Mouse (Mus musculus) forebrain, embryonic 10.5 days (tissue): ENCODE results near the gene Kirrel3. TPM values are rescaled to one million over a fixed set of nuclear protein-coding genes. Genes with fewer than 3 reads are reported as not detected.
A peak's percentile ranks its signal among the peaks of the same experiment; 100 is the strongest.

ENCODE experiments used
- DNase-seq: peaks from one replicate; pipeline ENCODE4 v3.0.0-alpha.2; 2017; ENCODE audit warnings: low spot score; ENCODE audit errors: extremely low spot score
- H3K27ac ChIP-seq: fragments of 300-500 bp; sonication (generic); 2 replicates; pipeline ENCODE4 v1.5.1; 2016; ENCODE audit warnings: mild to moderate bottlenecking
- H3K27me3 ChIP-seq: fragments of 300-500 bp; sonication (generic); 2 replicates; pipeline ENCODE4 v1.6.1; 2016; ENCODE audit warnings: mild to moderate bottlenecking; ENCODE audit not compliant: poor library complexity, severe bottlenecking
- H3K36me3 ChIP-seq: fragments of 300-500 bp; sonication (generic); replicated peaks from 2 replicates; pipeline ENCODE4 v1.6.1; 2016; ENCODE audit warnings: mild to moderate bottlenecking, moderate library complexity
- H3K4me1 ChIP-seq: fragments of 300-500 bp; sonication (generic); 2 replicates; pipeline ENCODE4 v1.6.1; 2016
- H3K4me3 ChIP-seq: fragments of 300-500 bp; sonication (generic); 2 replicates; pipeline ENCODE4 v1.5.1; 2016; ENCODE audit warnings: mild to moderate bottlenecking, moderate library complexity
- H3K9me3 ChIP-seq: fragments of 300-500 bp; sonication (generic); 2 replicates; pipeline ENCODE4 v1.6.1; 2016; ENCODE audit warnings: mild to moderate bottlenecking, moderate library complexity
- WGBS: fragments of 180-500 bp; shearing (Covaris S2); methylation state at CpG from one replicate; pipeline ENCODE4 v1.1.7; 2016; 5-methylcytosine and 5-hydroxymethylcytosine counted together
- polyA plus RNA-seq: library from polyadenylated mRNA; unstranded; fragments of >200 nt; fragmentation: Nextera tagmentation; extraction: Ambion mirVana; gene quantifications from 2 replicates; pipeline ENCODE4 v1.2.1, GENCODE M21; 2016

Gene Kirrel3
- polyA plus RNA-seq, 1 experiment from 2014 or later, result 3.0 TPM

GRCm38 (mm10) chr9:34483236-34483635 is 2.5 kb upstream of the Kirrel3 start:
- H3K4me3 ChIP-seq, result no peak overlapping the region
- no peak for DNase-seq
- no peaks in the 10 kb centered on the region for H3K9me3 ChIP-seq
- 61% methylated on average over 2 of the region's 2 CpGs for WGBS
- no peak overlapping the region for H3K27ac ChIP-seq
- no peaks in the 10 kb centered on the region for H3K36me3 ChIP-seq
- peaks cover 49% of the 10 kb centered on the region for H3K27me3 ChIP-seq
- H3K4me1 ChIP-seq, result peaks cover 33% of the 10 kb centered on the region

GRCm38 (mm10) chr9:34484665-34485064 is 1.0 kb upstream of the Kirrel3 start:
- 58% methylated on average over 6 of the region's 6 CpGs for WGBS
- H3K4me1 ChIP-seq, result peaks cover 43% of the 10 kb centered on the region

GRCm38 (mm10) chr9:34488267-34488666 is 2.6 kb downstream of the Kirrel3 start:
- 1% methylated on average over 9 of the region's 9 CpGs for WGBS
- Histone ChIP-seq H3K4me3 (peak overlapping the region; percentile 66), H3K27me3 (peaks cover 98% of the 10 kb centered on the region), H3K36me3 (no peaks in the 10 kb centered on the region), H3K27ac (no peak overlapping the region), H3K9me3 (no peaks in the 10 kb centered on the region), H3K4me1 (peaks cover 39% of the 10 kb centered on the region)
- no peak for DNase-seq

More at GRCm38 (mm10) chr9:34484665-34485064, 1.0 kb upstream of the Kirrel3 start:
- DNase-seq, result no peak
- Histone ChIP-seq H3K9me3 (no peaks in the 10 kb centered on the region), H3K27ac (no peak overlapping the region), H3K4me3 (no peak overlapping the region), H3K27me3 (peaks cover 62% of the 10 kb centered on the region), H3K36me3 (no peaks in the 10 kb centered on the region)

GRCm38 (mm10) chr9:34488700-34489315 is 3.1 kb downstream of the Kirrel3 start:
- H3K4me3 ChIP-seq, result peak overlapping the region; percentile 66
- peak; percentile 78 for DNase-seq
- H3K9me3 ChIP-seq, result no peaks in the 10 kb centered on the region
- H3K4me1 ChIP-seq, result peaks cover 40% of the 10 kb centered on the region
- H3K27ac ChIP-seq, result peak overlapping the region; percentile 70
- no peaks in the 10 kb centered on the region for H3K36me3 ChIP-seq
- under 1% methylated on average over 53 of the region's 53 CpGs for WGBS
- H3K27me3 ChIP-seq, result peaks cover 98% of the 10 kb centered on the region

GRCm38 (mm10) chr9:34489316-34489710 is 3.6 kb downstream of the Kirrel3 start:
- H3K4me1 ChIP-seq, result peaks cover 40% of the 10 kb centered on the region
- H3K4me3 ChIP-seq, result peak overlapping the region; percentile 66
- peaks cover 95% of the 10 kb centered on the region for H3K27me3 ChIP-seq
- H3K27ac ChIP-seq, result peak overlapping the region; percentile 70
- H3K36me3 ChIP-seq, result no peaks in the 10 kb centered on the region
- H3K9me3 ChIP-seq, result no peaks in the 10 kb centered on the region
- WGBS, result under 1% methylated on average over 13 of the region's 13 CpGs
- peak; percentile 24 for DNase-seq

- H3K9me3 ChIP-seq, result no peaks in the 10 kb centered on the region
- 19% methylated on average over 5 of the region's 5 CpGs for WGBS
- H3K4me1 ChIP-seq, result peaks cover 40% of the 10 kb centered on the region
- no peaks in the 10 kb centered on the region for H3K36me3 ChIP-seq
- peak overlapping the region; percentile 66; the same call in 1 of the 2 replicates for H3K4me3 ChIP-seq
- H3K27ac ChIP-seq, result no peak overlapping the region
- H3K27me3 ChIP-seq, result peaks cover 95% of the 10 kb centered on the region
- DNase-seq, result no peak
Observed at GRCm38 (mm10) chr9:34489760-34490159, 4.1 kb downstream of the Kirrel3 start.

- WGBS, result 51% methylated on average over 3 of the region's 3 CpGs
- H3K27me3 ChIP-seq, result peaks cover 91% of the 10 kb centered on the region
Observed at GRCm38 (mm10) chr9:34492121-34492520, 6.4 kb downstream of the Kirrel3 start.

GRCm38 (mm10) chr9:34493571-34493970 is 7.9 kb downstream of the Kirrel3 start:
- H3K4me3 ChIP-seq, result no peak overlapping the region
- H3K4me1 ChIP-seq, result peaks cover 13% of the 10 kb centered on the region
- H3K36me3 ChIP-seq, result no peaks in the 10 kb centered on the region
- no peak for DNase-seq
- H3K27me3 ChIP-seq, result peaks cover 89% of the 10 kb centered on the region
- no peaks in the 10 kb centered on the region for H3K9me3 ChIP-seq
- WGBS, result 27% methylated on average over 2 of the region's 2 CpGs
- H3K27ac ChIP-seq, result no peak overlapping the region

More at GRCm38 (mm10) chr9:34492121-34492520, 6.4 kb downstream of the Kirrel3 start:
- Histone ChIP-seq H3K27ac (no peak overlapping the region), H3K9me3 (no peaks in the 10 kb centered on the region), H3K4me1 (peaks cover 21% of the 10 kb centered on the region), H3K36me3 (no peaks in the 10 kb centered on the region), H3K4me3 (no peak overlapping the region)
- no peak for DNase-seq

- H3K27me3 ChIP-seq, result peaks cover 47% of the 10 kb centered on the region
- H3K4me3 ChIP-seq, result no peak overlapping the region
- 84% methylated on average over 2 of the region's 2 CpGs for WGBS
- peaks cover 4% of the 10 kb centered on the region for H3K4me1 ChIP-seq
- no peak overlapping the region for H3K27ac ChIP-seq
- no peak for DNase-seq
- H3K36me3 ChIP-seq, result no peaks in the 10 kb centered on the region
- H3K9me3 ChIP-seq, result no peaks in the 10 kb centered on the region
Observed at GRCm38 (mm10) chr9:34498126-34498525, 12.4 kb downstream of the Kirrel3 start.

GRCm38 (mm10) chr9:34498651-34499050 is 13.0 kb downstream of the Kirrel3 start:
- peaks cover 41% of the 10 kb centered on the region for H3K27me3 ChIP-seq
- no peak overlapping the region for H3K4me3 ChIP-seq
- DNase-seq, result peak; percentile 77
- no peak overlapping the region for H3K27ac ChIP-seq
- no peaks in the 10 kb centered on the region for H3K4me1 ChIP-seq
- no peaks in the 10 kb centered on the region for H3K9me3 ChIP-seq
- no peaks in the 10 kb centered on the region for H3K36me3 ChIP-seq
- 7% methylated on average over 5 of the region's 5 CpGs for WGBS

GRCm38 (mm10) chr9:34507164-34507563 is 21.5 kb downstream of the Kirrel3 start:
- H3K9me3 ChIP-seq, result no peaks in the 10 kb centered on the region
- WGBS, result 96% methylated on average over 2 of the region's 2 CpGs

GRCm38 (mm10) chr9:34518861-34519260 is 33.2 kb downstream of the Kirrel3 start:
- no peaks in the 10 kb centered on the region for H3K36me3 ChIP-seq
- no peaks in the 10 kb centered on the region for H3K9me3 ChIP-seq
- WGBS, result 86% methylated on average over 6 of the region's 6 CpGs
- H3K27me3 ChIP-seq, result no peaks in the 10 kb centered on the region
- H3K4me3 ChIP-seq, result no peak overlapping the region
- no peak overlapping the region for H3K27ac ChIP-seq
- H3K4me1 ChIP-seq, result no peaks in the 10 kb centered on the region
- no peak for DNase-seq

More at GRCm38 (mm10) chr9:34507164-34507563, 21.5 kb downstream of the Kirrel3 start:
- Histone ChIP-seq H3K27me3 (no peaks in the 10 kb centered on the region), H3K36me3 (no peaks in the 10 kb centered on the region), H3K4me1 (0 out of 2 replicates have a peak, but pooled peaks cover 4% of the 10 kb centered on the region), H3K4me3 (no peak overlapping the region), H3K27ac (no peak overlapping the region)
- DNase-seq, result no peak

GRCm38 (mm10) chr9:34520234-34520950 is 34.7 kb downstream of the Kirrel3 start:
- H3K27me3 ChIP-seq, result no peaks in the 10 kb centered on the region
- H3K36me3 ChIP-seq, result no peaks in the 10 kb centered on the region
- no peaks in the 10 kb centered on the region for H3K9me3 ChIP-seq
- no peaks in the 10 kb centered on the region for H3K4me1 ChIP-seq
- 88% methylated on average over 20 of the region's 20 CpGs for WGBS
- DNase-seq, result no peak
- no peak overlapping the region for H3K4me3 ChIP-seq
- H3K27ac ChIP-seq, result no peak overlapping the region
